Mouse (Mus musculus): ENCODE data around the gene Itpr2.

Gene Itpr2

GRCm38 (mm10) chr6:146123656-146124055, 378.4 kb downstream of the Itpr2 start:
- in situ Hi-C loops (cut with MboI, MseI): no loop called here

DNA sequence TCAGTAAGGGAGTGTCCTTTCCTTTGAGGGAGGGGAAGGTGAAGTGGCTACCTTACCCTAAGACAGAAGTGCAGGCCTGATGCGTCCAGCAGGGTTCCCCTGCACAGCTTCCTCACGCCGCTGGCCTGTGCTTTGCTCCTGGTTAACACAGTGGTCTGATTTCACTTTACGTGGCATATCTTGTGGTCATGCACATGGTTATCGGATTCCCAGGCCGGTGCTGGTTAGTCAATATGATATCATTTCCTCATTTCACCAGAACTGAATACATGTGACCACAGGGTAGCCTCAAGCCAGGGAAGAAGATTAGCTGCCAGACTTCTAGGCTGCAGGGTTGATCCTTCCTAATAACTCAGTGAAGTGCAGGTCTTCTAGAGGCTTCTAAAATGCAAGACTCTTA, 381.9 kb downstream of the Itpr2 start:
- in situ Hi-C loops (cut with MboI, MseI): no loop called here

DNA sequence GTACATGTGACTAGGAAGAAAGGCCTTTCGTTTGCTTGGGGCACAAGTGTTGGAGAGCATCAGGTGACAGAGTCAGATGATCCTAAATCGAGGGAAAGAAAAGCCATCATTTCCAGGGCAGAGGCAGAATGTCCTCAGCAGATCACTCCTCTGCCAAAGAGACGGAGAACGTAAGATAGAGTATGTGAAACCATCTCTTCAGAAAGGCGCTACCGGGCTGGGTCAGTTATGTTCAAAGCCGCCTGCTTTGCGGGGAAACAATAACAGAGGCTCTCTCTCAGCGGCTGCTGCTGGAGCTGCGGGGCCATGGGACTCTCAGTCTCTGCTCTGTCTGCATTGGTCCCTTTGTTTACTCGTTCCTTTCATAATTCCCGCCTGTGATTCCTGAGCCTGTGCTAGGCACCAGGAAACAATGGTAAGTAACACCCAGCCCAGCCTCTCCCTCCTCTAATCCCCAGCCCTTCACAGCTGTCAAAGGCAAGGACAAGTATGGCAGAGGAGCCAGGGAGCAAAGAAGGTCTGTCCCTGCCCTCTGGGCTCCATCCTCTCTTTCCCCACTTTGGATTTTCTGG, 387.2 kb downstream of the Itpr2 start:
- in situ Hi-C loops (cut with MboI, MseI): no loop called here

- in situ Hi-C loops (cut with MboI, MseI): no loop called here
These were observed 388.0 kb downstream of the Itpr2 start for GRCm38 (mm10) chr6:146114071-146114470.

DNA sequence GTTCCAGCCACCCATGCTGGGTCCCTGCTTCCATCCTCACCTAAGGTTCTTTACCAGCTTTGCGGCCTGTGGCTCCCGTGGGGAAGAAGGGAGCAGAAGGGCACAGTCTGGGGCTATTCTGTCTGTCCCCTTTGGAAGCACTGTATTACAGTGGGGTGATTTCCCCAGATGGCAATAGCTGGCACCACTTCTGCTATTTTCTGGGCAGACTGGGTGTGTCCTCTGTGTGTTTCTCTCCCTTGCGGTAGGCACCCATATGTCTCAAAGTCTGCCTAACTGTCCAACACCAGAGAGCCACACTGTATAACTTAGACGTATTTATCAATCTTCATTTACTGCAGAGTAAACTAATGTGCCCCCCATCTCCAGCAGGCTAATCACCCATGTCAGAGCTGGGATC, 388.9 kb downstream of the Itpr2 start:
- in situ Hi-C loops (cut with MboI, MseI): no loop called here

- in situ Hi-C loops (cut with MboI, MseI): no loop called here
These were observed 389.8 kb downstream of the Itpr2 start for GRCm38 (mm10) chr6:146112211-146112610.

- in situ Hi-C loops (cut with MboI, MseI): no loop called here
These were observed 390.2 kb downstream of the Itpr2 start for GRCm38 (mm10) chr6:146111781-146112180.

DNA sequence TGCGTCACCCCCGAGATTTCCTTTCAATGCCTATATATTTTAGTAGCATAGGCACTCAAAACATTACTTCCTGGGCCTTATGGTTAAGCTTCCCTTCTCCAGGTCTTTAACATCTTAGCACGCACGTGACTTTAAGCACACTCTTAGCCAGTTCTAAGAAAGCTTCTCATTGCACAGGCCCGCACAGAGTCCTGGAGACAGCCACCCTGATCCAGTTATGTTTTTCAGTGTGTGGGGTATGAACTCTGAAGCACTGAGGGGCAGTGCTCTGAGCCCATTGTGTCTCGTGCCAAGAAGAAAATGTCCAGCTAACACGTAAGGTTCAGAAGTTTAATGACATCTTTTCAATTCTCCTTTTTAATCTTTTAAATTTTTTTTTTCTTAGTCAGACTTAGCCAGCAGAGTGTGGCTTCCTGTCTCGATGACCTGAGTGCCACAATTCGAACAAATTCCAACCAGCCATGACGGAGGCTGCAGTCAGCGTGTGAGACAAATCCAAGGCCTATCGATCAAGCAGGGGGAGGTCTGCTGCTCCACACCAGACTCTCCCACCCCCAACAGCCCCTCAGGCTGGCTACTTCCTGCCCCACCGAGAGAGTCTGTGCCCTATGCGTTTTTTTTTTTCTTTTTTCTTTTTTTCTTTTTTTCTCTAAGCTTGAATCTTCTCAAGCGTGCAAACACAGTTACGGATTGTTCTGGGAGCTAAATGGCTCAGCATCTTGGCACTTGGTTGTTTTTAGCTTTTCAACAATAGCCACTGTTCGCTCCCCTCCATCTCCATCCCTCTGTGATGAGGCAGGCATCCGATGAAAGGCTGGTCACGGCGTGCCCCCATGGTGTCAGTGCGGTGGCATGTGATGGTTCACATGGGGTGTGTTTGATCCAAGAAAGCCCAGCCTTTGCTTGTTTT, 390.9 kb downstream of the Itpr2 start:
- in situ Hi-C loops (cut with MboI, MseI): no loop called here

DNA sequence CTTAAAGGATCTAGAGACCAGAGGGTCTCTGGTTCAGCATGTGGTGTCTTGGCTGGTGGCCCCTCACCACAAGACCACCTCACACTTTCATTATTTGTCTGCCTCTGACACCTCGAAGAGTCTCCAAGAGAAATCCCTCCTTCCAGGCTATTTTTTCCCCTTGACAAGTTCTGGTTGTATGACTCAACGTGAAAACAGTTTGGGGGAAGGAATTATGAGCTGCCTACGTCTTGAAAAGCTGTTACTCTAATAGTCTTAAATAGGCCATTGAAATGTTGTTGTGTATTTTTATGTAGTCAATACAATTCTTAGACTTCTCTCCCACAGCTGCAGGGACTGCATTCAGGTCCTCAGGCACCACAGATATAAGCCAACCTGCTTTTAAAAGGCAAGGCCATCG, 391.6 kb downstream of the Itpr2 start:
- in situ Hi-C loops (cut with MboI, MseI): no loop called here

GRCm38 (mm10) chr6:146108695-146109094, 393.3 kb downstream of the Itpr2 start:
- in situ Hi-C loops (cut with MboI, MseI): no loop called here

DNA sequence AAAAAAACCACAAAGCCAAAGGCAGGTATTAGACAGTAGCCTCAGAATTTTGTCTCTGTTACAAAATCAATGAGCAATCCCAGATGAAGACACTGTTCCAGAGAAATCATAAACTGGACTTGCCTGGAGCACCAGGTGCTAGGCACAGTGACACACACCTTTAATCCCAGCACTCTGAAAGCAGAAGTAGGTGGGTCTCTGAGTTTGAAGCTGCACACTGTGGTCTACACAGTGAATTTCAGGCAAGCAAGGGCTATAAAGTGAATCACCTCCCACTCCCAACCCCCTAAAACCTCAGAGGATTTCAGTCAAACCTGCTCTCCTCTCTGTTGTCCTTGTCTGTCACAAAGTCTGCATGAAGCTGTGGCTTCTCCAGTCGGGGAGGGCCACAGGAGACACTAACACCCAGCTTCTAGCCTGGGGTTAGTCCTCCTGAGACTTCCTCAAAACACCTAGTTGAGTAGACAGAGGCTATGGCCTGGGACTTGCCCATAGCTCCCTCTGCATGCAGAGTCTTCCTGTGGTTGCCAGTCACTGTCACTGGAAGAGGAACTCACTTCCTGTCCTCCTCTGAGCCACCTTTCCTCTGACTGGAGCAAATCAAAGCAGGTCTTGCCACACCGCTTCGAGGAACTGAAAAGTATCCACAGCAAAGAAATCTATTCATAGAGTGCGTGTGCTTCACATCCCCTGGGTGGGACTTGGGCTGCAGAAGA, 394.7 kb downstream of the Itpr2 start:
- in situ Hi-C loops (cut with MboI, MseI): no loop called here

DNA sequence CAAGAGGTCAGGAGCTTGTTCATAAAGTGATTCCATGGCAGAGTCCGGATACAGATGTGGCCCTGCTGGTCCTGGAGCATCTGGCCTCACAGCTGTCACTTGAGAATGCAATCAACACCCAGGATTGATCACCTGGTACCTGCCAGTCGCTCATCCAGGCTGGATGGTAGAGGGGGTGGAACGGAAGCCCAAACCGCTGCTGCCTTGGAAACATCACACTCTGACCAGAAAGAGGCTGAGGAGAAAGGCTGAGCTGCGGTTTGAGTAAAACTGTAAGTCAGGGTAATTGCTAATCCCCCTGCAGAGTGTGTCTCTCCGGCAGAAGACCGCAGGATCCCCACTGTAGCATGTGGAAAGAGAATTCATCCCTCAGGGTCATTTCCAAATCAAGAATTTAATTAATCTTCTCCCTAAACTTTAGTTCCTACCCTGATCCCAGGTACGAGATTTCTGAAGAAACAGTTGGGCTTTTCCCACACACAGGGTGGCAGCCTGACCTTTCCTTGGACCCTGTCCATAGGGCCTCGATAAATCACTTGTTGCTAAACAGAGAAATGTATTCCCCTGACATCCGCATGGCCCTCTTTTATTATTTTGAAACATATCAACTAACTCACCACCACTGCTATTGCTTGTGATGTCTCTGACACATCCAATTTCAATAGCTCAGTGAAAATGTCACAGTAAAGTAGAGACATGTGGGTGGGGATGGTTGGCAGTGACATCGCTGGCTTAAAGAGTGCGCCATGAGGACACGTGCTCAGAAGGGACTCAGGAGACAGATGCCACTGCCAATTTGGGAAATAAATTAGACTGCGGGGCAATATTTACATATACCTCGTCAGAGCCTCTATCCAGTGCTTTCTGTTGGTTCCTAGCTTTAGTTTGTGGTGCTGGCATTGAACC, 418.7 kb downstream of the Itpr2 start:
- in situ Hi-C loops (cut with MboI, MseI): loop anchor here (10.0 kb wide), 1 partner anchor 99 kb away; no protein-coding TSS in a partner anchor

DNA sequence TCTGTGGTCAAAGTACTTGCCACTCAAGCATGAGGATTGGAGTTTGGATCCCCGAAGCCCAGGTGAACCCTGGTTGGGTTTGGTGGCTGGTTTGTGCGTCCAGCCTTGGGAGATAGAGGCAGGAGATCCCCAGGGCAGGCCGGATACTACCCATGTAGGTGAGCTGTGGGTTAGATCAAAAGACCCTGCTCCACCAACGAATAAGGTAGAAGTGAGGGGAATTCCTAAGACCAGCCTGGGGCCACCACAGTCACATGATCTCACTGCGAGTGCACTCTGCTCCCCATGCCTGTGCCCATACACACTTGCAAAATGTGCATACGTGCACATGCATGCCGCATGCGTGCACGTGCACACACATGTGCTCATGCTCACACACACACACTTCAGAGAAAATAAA, 419.5 kb downstream of the Itpr2 start:
- in situ Hi-C loops (cut with MboI, MseI): loop anchor here (10.0 kb wide), 1 partner anchor 98 kb away; no protein-coding TSS in a partner anchor

DNA sequence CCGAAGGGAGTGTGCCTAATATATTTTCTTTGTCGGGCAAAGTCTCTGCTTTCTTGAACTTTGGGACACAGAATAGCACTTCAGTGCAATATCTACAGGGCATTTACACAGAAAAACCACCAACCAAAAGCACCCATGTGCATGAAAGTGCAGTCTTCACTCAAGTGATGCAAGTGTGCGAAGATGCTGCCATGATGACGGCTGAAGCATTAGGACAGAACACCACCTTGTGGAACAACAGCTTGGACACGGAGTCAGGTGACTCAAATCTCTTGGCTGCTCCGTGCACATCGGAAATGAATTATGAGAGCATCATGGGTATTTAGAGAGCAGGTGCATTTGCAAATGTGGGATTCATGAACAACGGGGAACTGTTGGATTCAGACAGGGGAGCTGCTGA, 420.4 kb downstream of the Itpr2 start:
- in situ Hi-C loops (cut with MboI, MseI): loop anchor here (10.0 kb wide), 1 partner anchor 97 kb away; no protein-coding TSS in a partner anchor

- in situ Hi-C loops (cut with MboI, MseI): loop anchor here (10.0 kb wide), 1 partner anchor 96 kb away; no protein-coding TSS in a partner anchor
These were observed 421.2 kb downstream of the Itpr2 start for GRCm38 (mm10) chr6:146080546-146081512.

- in situ Hi-C loops (cut with MboI, MseI): loop anchor here (10.0 kb wide), 2 partner anchors 95 to 205 kb away; no protein-coding TSS in a partner anchor
These were observed 422.1 kb downstream of the Itpr2 start for GRCm38 (mm10) chr6:146079734-146080443.

DNA sequence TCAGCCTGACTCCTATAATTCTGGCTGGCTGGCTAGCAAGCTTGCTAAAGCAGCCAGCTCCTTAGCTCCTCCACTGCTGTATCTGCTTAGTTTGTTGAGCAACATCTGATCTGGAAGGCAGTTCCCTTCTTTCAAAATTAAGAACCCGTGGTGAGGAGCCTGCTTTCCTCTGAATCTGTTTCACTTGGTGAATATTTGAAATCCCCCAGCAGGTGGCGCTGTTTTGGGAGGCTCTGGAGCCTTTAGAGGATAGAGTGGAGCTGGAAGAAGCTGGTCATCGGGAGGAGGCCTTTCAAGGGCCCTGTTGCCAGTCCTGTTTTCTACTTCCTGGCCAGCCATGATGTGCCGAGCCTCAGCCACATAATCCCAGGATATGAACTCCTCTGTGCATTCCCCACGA, 422.8 kb downstream of the Itpr2 start:
- in situ Hi-C loops (cut with MboI, MseI): loop anchor here (10.0 kb wide), 1 partner anchor 204 kb away; no protein-coding TSS in a partner anchor

GRCm38 (mm10) chr6:146078136-146078535, 423.9 kb downstream of the Itpr2 start:
- in situ Hi-C loops (cut with MboI, MseI): loop anchor here (10.0 kb wide), 1 partner anchor 203 kb away; no protein-coding TSS in a partner anchor
